Mouse (Mus musculus) kidney, postnatal 0 days (tissue): Measurements from ENCODE around the gene Map3k14. TPM values are rescaled to one million over a fixed set of nuclear protein-coding genes. Genes with fewer than 3 reads are reported as not detected.

Experiments used
- ATAC-seq: fragments of 200-750 bp; cut with Nextera tagmentation; replicated peaks from 2 replicates; pipeline ENCODE4 v1.8.0; 2017; ENCODE audit warnings: low read depth, moderate number of reproducible peaks, moderate TSS enrichment, moderate library complexity; ENCODE audit not compliant: low FRiP score
- DNase-seq: peaks from one replicate; pipeline ENCODE4 v3.0.0-alpha.2; 2016; ENCODE audit warnings: low spot score
- H3K27ac ChIP-seq: fragments of 300-500 bp; sonication (generic); 2 replicates; pipeline ENCODE4 v1.5.1; 2014; ENCODE audit warnings: mild to moderate bottlenecking
- H3K27me3 ChIP-seq: fragments of 300-500 bp; sonication (generic); 2 replicates; pipeline ENCODE4 v1.6.1; 2014; ENCODE audit warnings: low read length, mixed read lengths; ENCODE audit not compliant: insufficient read depth
- H3K36me3 ChIP-seq: fragments of 300-500 bp; sonication (generic); 2 replicates; pipeline ENCODE4 v1.6.1; 2014; ENCODE audit warnings: low read length, mixed read lengths; ENCODE audit not compliant: insufficient read depth
- H3K4me1 ChIP-seq: fragments of 300-500 bp; sonication (generic); replicated peaks from 2 replicates; pipeline ENCODE4 v1.6.1; 2014; ENCODE audit warnings: antibody characterized with exemption, low read length, mixed read lengths; ENCODE audit not compliant: insufficient read depth
- H3K4me2 ChIP-seq: fragments of 300-500 bp; sonication (generic); 2 replicates; pipeline ENCODE4 v1.6.1; 2014; ENCODE audit warnings: mild to moderate bottlenecking, low read length, moderate library complexity, mixed read lengths
- H3K4me3 ChIP-seq: fragments of 300-500 bp; sonication (generic); replicated peaks from 2 replicates; pipeline ENCODE4 v1.5.1; 2014; ENCODE audit warnings: low read depth, low read length
- H3K9ac ChIP-seq: fragments of 300-500 bp; sonication (generic); 2 replicates; pipeline ENCODE4 v1.6.1; 2014; ENCODE audit warnings: low read depth, low read length
- H3K9me3 ChIP-seq: fragments of 300-500 bp; sonication (generic); replicated peaks from 2 replicates; pipeline ENCODE4 v1.6.1; 2016; ENCODE audit warnings: low read length, inconsistent platforms, mixed read lengths
- CTCF ChIP-seq: IDR thresholded peaks from 2 replicates; pipeline ENCODE4 v1.5.1; 2016; ENCODE audit warnings: antibody characterized with exemption, low read depth, mild to moderate bottlenecking, moderate library complexity
- WGBS: fragments of 180-500 bp; shearing (Covaris S2); extraction: QIAGEN DNeasy Blood & Tissue Kit; methylation state at CpG from one replicate; pipeline ENCODE4 v1.1.7; 2014; 5-methylcytosine and 5-hydroxymethylcytosine counted together
- polyA plus RNA-seq: library from polyadenylated mRNA; unstranded; fragments of >200 nt; fragmentation: Nextera tagmentation; extraction: Ambion mirVana; gene quantifications from 2 replicates; pipeline ENCODE4 v1.2.1, GENCODE M21; 2015

The Map3k14 gene
- polyA plus RNA-seq, 1 experiment from 2014 or later: 3.2 TPM

DNA sequence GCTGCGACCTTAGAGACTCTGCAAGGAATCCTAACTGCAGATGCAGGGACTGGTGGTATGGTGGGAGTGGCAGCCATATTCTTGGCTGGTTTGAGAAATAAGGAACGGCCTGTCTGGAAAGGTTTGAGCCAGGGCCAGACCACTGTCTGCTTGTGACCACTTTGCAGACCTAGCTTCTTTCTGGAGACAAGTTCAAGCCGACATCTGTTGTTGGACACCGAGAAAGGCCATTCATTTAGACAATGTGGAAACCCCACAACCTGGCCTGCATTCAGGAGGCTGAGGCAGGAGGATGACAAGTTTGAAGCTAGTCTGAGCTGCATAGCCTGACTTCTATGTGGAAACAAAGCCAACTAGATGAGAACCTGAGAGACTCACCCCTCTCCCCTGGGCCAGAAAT is 1.1 kb upstream of the Map3k14 start:
- peak overlapping the region; percentile 57; the same call in 1 of the 2 replicates for H3K4me2 ChIP-seq
- no peaks in the 10 kb centered on the region for H3K36me3 ChIP-seq
- H3K27ac ChIP-seq: peak overlapping the region; percentile 90; the same call in 1 of the 2 replicates
- peaks cover 14% of the 10 kb centered on the region for H3K4me1 ChIP-seq
- no peak overlapping the region for H3K4me3 ChIP-seq
- no peak for ATAC-seq
- 78% methylated on average over 4 of the region's 4 CpGs for WGBS
- DNase-seq: no peak
- H3K9ac ChIP-seq: no peak overlapping the region
- no peaks in the 10 kb centered on the region for H3K9me3 ChIP-seq
- TF ChIP-seq CTCF: no peak
- no peaks in the 10 kb centered on the region for H3K27me3 ChIP-seq

DNA sequence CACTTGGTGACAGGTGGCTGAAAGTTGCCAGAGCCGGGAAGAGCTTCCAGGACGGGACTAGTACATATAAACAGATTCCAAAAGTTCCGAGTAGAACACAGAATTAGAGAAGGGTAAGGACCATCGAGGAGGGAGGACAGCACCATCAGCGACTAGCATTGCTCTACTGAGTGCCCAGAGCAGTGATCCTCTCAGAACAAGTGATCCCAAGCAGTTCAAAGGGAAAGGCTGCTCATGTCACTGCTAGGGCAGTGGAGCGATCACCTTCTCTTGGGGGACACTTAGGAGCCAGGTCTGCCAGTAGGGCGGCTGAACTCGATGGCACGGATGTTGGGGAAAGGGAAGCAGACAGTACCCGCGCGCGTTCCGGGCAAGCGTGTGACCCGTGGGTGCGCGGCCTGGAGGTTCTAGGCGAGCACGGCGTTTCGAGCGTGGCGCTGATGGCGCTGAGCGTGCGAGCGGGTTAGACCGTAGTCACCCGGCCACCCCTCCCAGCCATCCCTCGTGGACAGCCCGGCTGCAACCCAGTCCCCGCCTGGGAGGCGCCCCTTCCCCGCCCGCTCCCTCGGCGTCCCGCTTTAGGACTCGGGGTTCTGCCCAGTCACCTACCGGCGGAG is 435 bp downstream of the Map3k14 start:
- peak overlapping the region; percentile 92 for H3K27ac ChIP-seq
- no peaks in the 10 kb centered on the region for H3K27me3 ChIP-seq
- peak overlapping the region; percentile 90 for H3K4me2 ChIP-seq
- ATAC-seq: peak; percentile 2
- no peaks in the 10 kb centered on the region for H3K9me3 ChIP-seq
- peak; percentile 61 for DNase-seq
- H3K36me3 ChIP-seq: no peaks in the 10 kb centered on the region
- H3K9ac ChIP-seq: peak overlapping the region; percentile 73
- peak overlapping the region; percentile 68 for H3K4me3 ChIP-seq
- 2% methylated on average over 40 of the region's 42 CpGs for WGBS
- peaks cover 29% of the 10 kb centered on the region for H3K4me1 ChIP-seq
- TF ChIP-seq CTCF: 0 out of 2 replicates have a peak, but pooled peaks have one; percentile 2

DNA sequence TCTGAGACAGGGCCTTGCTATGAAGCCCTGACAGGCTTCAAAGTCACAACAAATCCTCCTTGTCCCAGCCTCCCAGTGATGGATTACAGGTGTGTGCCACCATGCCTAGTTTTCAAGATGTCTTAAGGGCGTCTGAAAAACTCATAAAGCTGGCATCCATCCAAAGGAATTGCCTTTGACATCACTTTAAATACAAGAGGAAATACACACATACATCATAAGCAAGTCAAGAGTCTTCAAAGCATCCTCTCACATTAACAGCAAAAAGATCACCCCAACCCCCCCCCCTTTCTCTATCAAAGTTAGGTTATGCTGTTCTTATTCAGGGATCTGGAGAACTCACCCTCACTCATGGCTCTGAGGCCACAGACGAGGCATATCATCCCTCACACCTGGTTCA is 1.4 kb downstream of the Map3k14 start:
- WGBS: 40% methylated on average over 2 of the region's 2 CpGs
- H3K9me3 ChIP-seq: no peaks in the 10 kb centered on the region
- no peak overlapping the region for H3K9ac ChIP-seq
- H3K36me3 ChIP-seq: no peaks in the 10 kb centered on the region
- no peak for TF ChIP-seq CTCF
- peaks cover 33% of the 10 kb centered on the region for H3K4me1 ChIP-seq
- no peak overlapping the region for H3K27ac ChIP-seq
- H3K4me2 ChIP-seq: peak overlapping the region; percentile 90
- H3K4me3 ChIP-seq: 0 out of 2 replicates have a peak overlapping the region, but pooled peaks have one; percentile 68
- DNase-seq (no peak), ATAC-seq (no peak)
- H3K27me3 ChIP-seq: no peaks in the 10 kb centered on the region

DNA sequence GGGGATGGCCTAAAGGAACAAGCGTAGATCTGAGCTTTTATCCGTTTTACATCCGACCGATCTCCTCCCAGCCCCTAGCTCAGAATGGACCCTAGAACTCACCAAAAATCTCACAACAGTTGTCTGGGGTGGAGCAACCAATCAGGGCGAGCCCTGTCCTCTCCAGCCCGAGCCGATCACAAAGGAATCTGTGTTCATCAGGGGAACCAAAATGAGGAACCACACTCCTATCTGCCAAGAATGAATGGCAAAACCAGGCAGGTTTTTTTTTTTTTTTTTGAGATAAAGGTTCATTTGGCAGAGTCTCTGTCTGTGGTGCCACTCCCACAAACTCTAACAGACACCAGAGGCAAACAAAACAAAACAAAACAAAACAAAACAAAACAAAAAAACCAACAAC is 2.1 kb downstream of the Map3k14 start:
- Histone ChIP-seq H3K9ac (no peak overlapping the region), H3K36me3 (no peaks in the 10 kb centered on the region), H3K9me3 (no peaks in the 10 kb centered on the region), H3K4me2 (peak overlapping the region; percentile 90), H3K4me3 (no peak overlapping the region), H3K27me3 (no peaks in the 10 kb centered on the region), H3K4me1 (peaks cover 33% of the 10 kb centered on the region), H3K27ac (no peak overlapping the region)
- ATAC-seq (no peak), DNase-seq (no peak)
- no peak for TF ChIP-seq CTCF
- WGBS: 60% methylated on average over 7 of the region's 7 CpGs

DNA sequence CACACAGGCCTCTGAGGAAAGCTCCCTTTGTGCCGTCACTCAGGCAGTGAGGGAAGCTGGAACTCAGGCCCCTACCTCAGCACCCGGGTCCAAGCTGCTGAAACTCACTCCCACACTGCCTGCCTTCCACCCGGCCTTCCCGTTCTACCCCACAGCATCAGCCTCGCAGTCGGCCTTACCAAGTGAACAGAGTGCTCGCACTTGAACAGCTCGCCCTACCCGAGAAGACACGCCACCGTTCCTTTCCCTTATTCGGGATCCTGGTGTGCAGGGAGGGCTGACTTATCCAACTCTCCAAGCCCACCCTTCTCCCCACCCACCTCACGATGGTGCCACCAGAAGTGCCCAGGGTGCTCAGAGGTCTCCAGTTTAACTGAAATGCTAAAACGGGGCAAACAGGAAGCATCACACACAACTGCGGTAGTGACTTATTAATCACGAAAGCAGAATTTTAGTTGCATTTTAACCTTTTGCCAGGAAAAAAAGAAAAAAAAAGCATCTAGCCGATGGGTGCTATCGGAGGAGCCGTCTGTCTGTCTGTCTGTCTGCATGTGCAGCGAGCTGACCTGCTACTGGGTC is 2.8 kb downstream of the Map3k14 start:
- no peak for DNase-seq
- WGBS: 55% methylated on average over 20 of the region's 20 CpGs
- no peaks in the 10 kb centered on the region for H3K27me3 ChIP-seq
- TF ChIP-seq CTCF: no peak
- no peaks in the 10 kb centered on the region for H3K9me3 ChIP-seq
- H3K4me1 ChIP-seq: peaks cover 33% of the 10 kb centered on the region
- peak overlapping the region; percentile 90 for H3K4me2 ChIP-seq
- H3K4me3 ChIP-seq: no peak overlapping the region
- no peaks in the 10 kb centered on the region for H3K36me3 ChIP-seq
- no peak for ATAC-seq
- peak overlapping the region; percentile 68 for H3K27ac ChIP-seq
- peak overlapping the region; percentile 40; the same call in 1 of the 2 replicates for H3K9ac ChIP-seq

DNA sequence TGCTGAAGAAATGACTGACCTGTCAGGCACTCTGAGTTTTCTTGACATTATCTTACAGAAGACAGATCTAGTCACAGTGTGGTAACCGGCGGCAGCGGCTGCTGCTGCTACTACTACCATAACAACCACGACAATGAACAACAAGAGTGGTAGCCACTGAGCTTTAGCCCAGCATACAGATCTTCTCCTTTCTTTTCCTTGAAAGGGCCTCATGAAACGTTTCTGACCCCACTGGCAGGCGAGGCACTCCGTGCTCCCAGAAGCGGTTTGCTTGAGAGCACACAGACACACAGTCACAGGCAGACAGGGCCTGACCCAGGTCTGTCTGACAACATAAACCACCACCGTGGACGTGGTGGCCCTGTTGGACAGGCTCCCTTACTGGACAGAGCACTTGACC is 3.7 kb downstream of the Map3k14 start:
- ATAC-seq (no peak), DNase-seq (no peak)
- WGBS: 39% methylated on average over 10 of the region's 10 CpGs
- H3K4me1 ChIP-seq: peaks cover 33% of the 10 kb centered on the region
- H3K27me3 ChIP-seq: no peaks in the 10 kb centered on the region
- H3K27ac ChIP-seq: 0 out of 2 replicates have a peak overlapping the region, but pooled peaks have one; percentile 68
- no peaks in the 10 kb centered on the region for H3K9me3 ChIP-seq
- H3K4me3 ChIP-seq: no peak overlapping the region
- H3K9ac ChIP-seq: no peak overlapping the region
- peak overlapping the region; percentile 5; the same call in 1 of the 2 replicates for H3K4me2 ChIP-seq
- no peaks in the 10 kb centered on the region for H3K36me3 ChIP-seq
- TF ChIP-seq CTCF: no peak
